Mouse (Mus musculus) regulatory T cell (primary cell): ENCODE data around the gene Spaca4.

Source experiments
- in situ Hi-C: fragments of 300-600 bp; cut with MboI, MseI; formaldehyde crosslinking; loops from one replicate; pipeline ENCODE4 v1.15.1; 2025; ENCODE audit warnings: high pct_unique_total_duplicates

Spaca4 gene

DNA sequence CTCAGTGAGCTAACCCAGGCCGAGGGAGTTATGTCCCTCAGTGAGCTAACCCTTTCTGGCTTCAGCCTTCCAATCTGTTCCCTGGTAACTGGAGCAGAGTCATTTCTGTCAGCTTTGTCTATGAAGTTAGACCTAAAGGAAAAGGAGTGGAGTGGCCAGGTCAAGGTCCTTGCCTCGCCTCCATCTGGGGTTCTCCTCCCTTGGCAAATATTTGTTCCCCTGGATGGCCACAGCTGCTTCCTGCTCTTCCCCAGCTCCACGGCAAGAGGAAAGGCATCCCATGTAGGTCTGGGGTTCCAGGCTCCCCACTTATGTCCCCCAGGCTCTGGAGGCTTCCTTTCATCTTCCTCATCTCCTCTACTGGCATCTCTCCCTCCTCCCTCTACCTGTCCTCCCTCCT lies 2.0 kb upstream of the Spaca4 start:
- in situ Hi-C loops: loop anchor here (10.0 kb wide), 1 partner anchor 1173 kb away; the partner anchor contains the start of gene Nr1h2

DNA sequence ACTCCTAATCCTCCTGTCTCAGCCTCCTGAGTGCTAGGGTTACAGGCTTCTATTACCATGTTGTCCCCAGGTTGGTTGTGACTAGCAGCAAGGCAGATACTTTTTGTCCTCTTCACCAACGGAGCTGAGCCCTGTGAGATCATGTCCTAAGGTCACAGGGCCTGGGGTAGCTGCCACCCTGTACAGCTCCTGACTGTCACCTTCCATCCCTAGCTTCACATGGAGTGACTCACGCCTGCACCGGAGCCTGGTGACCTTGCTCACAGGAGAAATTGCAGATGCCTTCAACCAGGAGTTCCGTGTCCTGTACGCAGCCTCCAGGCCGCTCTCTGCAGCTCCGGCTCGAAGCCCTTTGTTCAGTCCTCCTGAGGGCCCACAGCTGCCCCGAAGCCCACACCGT lies 806 bp upstream of the Spaca4 start:
- in situ Hi-C loops: loop anchor here (10.0 kb wide), 1 partner anchor 1172 kb away; the partner anchor contains the start of gene Nr1h2

DNA sequence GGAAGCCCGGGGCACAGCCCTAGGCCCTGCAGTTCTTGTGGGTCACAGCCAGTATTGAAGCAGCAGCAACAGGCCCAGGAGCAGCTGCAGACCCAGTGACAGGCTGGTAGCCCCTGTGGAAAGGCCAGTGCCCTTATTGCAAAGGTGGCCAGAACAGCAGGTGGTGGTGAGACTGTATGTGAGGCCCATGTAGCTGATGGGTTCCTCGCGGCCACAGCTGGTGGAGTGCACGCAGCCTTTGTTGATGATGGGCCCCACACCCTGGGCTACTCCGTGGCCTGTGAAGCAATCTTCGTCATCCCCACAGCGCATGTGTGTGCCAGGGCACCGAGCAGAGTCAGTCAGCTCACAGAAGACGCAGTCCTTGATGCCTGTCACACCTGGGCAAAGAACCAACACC lies 462 bp downstream of the Spaca4 start:
- in situ Hi-C loops: loop anchor here (10.0 kb wide), 1 partner anchor 1170 kb away; the partner anchor contains the start of gene Nr1h2

DNA sequence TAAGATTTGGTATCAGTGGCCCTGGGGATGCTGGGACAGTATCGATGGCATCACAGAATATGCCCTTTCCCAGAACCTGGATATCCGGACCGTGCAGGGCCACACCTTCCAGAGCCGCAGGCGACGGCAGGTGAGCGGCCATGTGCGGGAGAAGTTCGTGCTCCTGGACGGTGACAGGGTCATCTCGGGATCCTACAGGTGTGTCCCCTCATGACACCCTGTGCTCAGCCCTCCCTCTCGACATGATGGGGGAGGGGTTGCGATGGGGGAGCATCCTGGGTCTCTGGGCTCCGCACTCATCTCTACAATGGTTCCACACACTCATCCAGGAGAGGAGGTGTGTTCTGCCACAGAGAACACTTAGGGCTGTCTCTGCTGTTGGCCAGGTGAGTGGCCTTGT lies 1.8 kb downstream of the Spaca4 start:
- in situ Hi-C loops: loop anchor here (10.0 kb wide), 1 partner anchor 1169 kb away; the partner anchor contains the start of gene Nr1h2

DNA sequence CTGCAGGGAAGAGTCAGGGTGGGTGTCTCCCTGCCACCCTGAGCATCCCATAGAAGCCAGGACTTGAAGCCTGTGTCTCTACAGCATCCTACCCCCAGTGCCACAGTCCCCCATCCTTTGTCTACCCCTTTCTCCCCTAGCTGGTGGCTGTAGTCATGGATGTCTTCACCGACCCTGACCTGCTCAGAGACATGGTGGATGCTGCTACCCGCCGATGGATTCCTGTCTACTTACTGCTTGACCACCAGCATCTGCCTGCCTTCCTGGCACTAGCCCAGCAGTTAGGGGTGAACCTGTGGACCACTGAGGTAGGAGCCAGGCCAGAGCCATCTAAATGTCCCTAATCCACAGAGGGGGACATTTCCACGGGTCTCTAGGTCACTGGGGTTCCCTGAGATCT lies 2.3 kb downstream of the Spaca4 start:
- in situ Hi-C loops: loop anchor here (10.0 kb wide), 1 partner anchor 1168 kb away; the partner anchor contains the start of gene Nr1h2

DNA sequence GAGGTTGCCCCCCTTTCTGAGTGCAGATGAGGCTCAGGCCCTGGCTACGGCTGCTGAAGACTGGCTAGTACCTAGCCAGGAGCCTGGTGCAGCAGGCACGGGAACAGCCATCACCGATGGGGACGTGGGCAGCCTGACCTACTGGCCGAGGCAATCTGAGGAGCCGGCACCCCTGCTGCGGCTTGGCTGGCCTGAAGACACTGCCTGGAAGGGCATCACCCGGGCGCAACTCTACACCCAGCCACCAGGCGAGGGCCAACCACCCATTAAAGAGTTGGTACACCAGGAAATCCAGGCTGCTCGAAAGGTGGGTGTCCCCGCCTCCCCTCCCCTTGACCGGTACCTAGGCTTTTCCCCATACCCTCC lies 3.3 kb downstream of the Spaca4 start:
- in situ Hi-C loops: loop anchor here (10.0 kb wide), 1 partner anchor 1168 kb away; the partner anchor contains the start of gene Nr1h2

DNA sequence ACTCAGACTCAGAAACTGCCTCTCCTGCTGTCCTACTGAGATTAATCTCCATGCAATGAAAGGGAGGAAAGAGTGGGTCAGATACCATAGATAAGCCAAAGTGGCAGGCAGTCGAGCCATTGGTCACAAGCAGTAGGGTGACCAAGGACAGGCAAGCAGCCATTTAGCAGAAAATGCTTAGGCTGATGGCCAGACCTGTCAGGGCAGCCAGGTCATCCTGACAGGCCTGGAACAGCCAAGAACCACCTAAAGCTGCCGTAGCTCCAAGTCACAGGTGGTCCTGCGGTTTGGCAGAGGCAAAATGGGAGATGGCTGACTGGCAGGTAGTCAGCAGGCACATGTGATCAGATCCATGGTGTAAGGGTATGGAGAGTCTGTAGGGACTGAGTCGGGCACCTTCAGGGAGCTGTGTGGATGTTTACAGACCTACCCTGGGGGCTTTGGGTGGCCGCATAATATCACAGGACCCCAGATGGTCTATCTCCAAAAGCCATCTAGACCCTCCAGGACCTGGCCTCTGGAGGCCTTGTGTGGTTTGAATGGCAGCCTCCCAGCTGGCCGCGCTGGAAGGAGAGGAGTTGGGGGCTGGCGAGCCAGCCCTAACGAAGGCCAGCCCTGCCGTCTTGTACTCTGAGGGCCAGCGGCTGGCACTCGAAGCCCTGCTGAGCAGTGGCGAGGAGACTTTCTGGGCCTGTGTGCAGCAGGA lies 3.8 kb downstream of the Spaca4 start:
- in situ Hi-C loops: loop anchor here (10.0 kb wide), 1 partner anchor 1167 kb away; the partner anchor contains the start of gene Nr1h2

DNA sequence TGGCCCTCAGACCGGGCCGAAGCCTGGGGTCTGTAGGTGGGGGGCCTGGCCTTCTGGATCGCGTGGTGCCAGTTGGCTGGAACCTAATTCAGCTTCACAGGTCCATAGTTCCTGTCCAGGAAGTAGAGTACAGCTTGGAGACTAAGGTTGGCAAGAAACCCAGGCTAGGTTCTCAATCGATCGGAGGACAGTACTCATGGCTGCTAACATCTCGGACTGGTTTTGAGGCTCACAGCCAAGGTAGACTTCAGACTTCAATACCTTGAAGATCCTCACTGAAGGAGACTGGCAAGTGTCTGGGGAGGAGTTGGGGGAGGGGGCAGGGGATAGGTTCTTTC lies 4.4 kb downstream of the Spaca4 start:
- in situ Hi-C loops: loop anchor here (10.0 kb wide), 1 partner anchor 1166 kb away; the partner anchor contains the start of gene Nr1h2

DNA sequence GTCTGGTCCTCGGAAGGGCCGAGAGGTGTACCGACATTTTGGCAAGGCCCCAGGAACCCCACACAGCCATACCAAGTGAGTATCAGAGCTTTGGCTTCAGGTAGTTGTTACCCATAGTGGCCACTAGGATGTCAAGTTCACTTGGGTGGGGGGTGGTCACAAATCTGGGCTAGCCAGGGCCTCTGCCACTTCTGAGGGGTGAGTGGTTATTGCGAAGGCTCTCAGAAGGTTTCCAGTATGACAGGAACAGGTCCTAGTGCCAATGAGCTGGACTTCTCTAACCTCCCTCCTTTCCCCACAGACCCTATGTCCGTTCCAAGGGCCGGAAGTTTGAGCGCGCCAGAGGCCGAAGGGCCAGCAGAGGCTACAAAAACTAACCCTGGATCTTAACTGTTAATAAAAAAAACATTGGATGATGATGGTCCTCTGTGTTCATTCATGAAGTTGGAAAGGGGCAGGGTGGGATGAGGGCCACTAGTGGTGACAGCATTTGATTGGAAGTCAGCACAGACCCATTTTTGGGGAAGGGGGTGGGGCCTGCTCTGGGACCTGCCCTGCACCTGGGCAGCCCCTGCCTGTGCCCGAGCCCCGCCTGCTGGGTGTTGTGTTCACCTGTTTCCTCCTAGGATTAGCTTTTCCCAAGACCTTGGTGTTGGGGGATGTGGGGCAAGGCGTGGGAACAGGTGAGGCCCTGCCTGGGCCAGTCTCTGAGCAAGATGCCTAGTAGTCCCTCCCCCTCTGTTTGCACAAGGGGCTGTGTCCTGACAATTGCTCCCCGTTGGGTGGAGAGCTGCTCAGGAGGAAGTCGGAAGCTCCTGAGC lies 5.0 kb downstream of the Spaca4 start, which contains the start of gene Fam83e:
Gene Fam83e (plus strand): TSS at position 800 of the 821 bp plus-strand sequence.
- in situ Hi-C loops: loop anchor here (10.0 kb wide), 1 partner anchor 1166 kb away; the partner anchor contains the start of gene Nr1h2

DNA sequence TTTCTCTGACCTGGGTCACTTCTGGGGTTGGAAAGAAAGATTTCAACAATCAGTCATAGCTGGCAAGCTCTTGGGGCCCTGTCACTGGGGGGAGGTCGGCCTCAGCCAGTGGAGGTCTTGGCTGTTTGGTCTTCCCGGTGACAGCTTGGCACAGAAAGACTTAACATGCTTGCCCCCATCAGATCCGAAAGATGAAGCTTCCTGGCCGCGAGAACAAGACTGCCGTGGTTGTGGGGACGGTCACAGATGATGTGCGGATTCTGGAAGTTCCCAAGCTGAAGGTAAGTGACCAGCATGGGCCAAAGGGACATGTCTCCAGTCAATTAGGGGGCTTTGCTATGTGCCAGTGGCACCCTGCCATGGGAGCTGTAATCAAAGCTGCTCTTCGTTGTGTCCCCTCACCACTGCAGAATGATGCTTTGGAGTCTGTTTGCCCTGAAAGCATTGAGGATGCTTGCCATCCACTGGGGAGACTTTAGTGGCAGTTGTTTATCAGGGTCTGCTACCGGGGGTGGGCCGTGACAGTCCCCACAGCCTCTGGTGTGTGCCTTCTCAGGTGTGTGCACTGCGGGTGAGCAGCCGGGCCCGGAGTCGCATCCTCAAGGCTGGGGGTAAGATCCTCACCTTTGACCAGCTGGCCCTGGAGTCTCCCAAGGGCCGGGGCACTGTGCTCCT lies 5.7 kb downstream of the Spaca4 start:
- in situ Hi-C loops: loop anchor here (10.0 kb wide), 1 partner anchor 1165 kb away; the partner anchor contains the start of gene Nr1h2

DNA sequence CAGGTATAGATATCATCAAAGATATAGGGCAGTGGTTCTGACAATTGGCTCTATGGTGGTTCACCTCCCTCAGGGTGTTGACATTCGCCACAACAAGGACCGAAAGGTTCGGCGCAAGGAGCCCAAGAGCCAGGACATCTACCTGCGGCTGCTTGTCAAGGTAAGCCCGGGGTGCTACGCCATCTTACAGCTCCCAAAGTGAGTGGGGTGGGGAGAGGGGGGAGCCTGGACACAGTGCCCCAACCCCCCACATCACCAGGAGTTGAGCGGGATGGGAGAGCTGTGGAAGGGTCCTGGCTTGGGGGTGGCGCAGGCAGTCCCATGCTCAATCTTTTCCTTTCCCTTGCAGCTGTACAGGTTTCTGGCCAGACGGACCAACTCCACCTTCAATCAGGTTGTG lies 6.4 kb downstream of the Spaca4 start:
- in situ Hi-C loops: no loop called here

DNA sequence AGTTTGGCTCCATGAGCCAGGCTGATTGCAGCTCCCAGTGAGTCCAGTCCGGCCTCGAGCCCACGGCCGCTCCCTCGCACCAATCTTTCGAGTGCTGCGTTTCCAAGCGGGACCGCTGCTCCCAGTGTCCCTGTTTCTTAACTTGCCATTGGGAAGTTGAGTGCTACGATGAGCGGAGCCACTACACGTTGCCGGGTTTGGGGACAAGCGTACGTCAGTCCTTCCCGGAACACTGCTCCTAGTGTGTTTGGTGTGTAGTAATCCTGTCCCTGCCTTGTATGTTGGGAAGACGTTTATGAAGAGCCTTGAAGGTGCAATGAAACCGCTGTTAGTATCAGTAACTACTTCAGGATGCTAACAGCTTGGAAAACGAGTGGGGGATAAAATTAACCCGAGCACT lies 7.3 kb downstream of the Spaca4 start:
- in situ Hi-C loops: no loop called here

DNA sequence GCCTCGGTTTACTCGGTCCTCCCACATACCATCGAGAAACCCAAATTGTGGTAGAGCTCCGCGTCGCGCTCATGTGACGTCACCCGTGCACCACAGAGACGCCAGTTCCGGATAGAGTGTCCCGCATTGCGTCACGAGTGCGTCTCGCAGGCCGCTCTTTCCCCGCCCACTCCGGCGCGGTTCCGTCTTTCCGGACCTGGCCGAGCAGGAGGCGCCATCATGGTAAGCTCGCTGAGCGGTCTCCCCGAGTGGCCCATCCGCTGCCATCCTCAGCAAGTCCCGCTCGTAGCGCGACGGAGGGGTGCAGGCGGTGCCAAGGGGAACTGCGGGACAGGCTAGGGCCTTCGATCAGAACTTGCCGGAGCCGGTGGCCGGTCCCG lies 7.7 kb downstream of the Spaca4 start, which contains the start of gene Sphk2:
Gene Sphk2 (minus strand): TSS at position 85 of the 380 bp plus-strand sequence.
- in situ Hi-C loops: no loop called here

DNA sequence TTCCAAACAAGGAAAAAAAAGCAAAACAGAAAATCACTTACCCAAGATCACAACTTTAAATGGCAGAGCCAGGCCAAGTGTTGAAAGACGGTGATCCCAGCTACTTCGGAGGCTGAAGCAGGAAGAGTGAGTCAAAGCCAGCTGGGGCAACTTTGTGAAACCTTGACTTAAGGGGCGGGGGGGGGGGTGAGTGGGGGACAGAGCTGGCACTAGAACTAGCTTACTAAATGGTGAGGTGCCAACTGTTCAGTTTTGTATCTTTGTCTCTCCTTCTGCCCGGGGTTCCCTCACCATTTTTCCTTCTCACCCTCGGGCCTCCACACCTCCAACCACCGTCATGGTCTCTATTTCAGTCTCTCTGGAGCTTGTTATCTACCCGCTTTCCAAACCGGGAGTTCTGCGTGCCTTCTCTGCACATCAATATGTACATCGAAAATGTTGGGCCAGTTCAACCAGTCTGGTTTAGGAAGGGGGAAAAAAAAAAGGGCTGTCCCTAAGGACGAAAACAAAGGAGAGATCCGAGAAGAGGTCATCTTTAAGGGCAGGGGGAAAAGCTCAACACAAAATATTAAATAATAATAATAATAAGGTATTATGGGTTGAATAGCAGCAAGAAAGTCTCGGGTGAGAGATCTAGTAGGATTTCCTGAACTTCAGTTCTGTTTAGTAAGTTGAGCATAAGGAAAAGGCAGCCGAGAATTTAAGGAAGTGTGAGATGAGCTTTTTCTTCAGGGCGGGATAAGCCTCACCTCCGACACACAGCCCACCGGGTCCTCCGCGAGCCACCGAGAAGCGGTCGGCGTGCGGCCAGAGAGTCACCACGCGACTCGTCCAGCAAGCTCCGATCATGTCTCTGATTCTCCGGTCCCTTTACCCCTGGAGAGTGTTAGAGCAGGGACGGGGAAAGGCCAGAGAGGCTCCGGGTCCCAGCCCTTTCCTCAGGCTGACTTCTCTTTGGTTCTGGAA lies 8.4 kb downstream of the Spaca4 start:
- in situ Hi-C loops: no loop called here

DNA sequence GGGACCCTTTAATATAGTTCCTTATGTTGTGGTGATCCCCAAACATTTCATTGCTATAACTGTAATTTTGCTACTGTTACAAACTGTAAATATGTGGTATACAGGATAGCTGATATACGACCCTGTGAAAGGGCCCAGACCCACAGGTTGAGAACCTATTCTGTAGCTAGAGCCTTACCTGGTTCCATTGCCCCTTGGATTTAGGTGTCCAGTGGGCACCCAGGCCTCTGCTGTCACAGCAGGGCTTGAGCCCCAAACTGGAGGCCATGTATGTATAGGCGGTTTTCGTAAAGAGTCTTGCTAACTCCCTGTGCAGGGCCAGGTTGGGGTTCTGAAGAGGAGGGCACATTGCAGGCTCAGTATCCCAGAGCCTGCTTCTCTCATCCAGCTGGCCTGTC lies 9.2 kb downstream of the Spaca4 start:
- in situ Hi-C loops: no loop called here

DNA sequence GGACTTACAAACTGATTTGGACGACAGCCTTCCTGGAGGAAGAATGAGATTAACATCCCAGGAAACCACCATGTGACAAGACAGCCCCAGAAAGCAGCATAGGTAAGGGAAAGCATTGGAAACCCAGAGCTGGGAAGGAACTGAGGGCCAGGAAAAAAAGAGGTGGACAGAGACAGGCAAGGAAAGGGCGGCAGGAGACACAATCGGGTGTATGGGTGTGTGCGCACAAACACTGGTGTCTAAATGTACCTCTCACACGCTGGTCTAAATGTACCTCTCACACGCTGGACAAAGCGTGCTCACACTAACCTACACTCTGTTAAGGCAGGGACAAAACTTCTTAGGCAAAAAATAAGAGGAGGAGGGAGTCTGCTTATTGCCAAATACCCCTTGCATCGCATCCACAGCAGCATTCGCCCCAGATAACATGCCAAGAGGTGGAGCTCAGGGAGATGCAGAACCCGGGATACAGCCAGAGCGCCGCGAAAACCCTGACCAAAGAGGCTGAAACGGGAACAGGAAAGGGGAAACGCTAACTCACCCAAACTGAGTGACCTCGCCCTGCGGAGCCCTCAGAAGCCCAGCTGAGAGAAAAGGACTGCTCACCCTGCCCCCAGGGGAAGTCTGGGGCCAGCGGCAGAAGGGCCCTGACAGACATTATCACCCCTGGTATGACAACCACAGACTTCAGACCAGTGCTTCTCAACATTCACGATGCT lies 9.7 kb downstream of the Spaca4 start:
- in situ Hi-C loops: no loop called here

DNA sequence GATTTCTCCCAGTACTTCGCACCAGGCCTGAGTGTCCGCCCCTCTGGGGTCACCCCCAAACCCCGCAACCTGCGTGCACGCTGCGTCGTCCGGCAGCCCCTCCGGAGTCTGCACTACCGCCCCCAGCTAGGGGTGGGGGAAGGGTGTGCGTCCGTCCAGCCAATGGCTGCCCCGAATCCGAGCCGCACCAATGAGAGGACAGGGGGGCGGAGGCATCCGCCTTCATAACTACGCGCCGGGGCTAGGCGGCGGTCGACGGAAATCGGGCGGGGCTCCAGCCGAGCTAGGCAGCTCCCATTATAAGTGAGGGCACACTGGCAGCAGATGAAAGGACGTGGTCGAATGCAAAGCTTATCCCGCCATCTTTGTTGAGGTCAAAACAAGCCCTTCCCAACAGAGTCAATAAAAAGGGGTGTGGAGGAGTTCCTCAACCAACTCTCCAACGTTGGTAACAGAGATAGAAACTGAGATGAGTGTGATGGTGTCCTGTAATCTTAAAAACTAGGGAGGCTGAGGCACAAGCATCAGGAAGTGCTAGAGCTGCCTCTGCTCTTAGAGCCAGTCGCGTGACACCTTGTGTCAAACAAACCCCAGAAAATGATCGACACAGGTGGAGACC lies 10.4 kb downstream of the Spaca4 start, which contains the start of gene Rpl18:
Gene Rpl18 (plus strand): TSS at position 368 of the 619 bp plus-strand sequence.
- in situ Hi-C loops: no loop called here

DNA sequence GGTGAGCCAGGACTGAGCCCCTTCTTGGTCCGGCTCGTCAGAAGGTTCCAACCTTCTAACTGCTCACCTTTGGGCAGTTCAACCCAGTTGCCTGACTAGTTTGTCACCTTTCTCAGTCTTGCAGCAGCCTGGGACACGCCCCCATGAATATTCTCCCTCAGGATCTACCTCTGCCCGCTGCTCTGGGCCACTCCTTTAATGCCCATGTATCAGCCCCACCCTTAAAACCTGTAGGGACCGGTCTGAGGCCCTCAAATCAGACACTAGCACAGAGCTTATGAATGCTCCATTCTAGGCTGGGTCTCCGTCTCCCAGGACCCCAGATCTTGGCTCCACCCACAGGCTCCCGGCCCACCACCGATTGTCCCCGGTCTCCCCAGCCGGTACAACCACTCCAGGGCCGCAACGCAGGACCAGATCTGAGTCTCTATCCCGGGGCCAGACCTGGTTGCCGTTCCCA lies 11.0 kb downstream of the Spaca4 start:
- in situ Hi-C loops: no loop called here

DNA sequence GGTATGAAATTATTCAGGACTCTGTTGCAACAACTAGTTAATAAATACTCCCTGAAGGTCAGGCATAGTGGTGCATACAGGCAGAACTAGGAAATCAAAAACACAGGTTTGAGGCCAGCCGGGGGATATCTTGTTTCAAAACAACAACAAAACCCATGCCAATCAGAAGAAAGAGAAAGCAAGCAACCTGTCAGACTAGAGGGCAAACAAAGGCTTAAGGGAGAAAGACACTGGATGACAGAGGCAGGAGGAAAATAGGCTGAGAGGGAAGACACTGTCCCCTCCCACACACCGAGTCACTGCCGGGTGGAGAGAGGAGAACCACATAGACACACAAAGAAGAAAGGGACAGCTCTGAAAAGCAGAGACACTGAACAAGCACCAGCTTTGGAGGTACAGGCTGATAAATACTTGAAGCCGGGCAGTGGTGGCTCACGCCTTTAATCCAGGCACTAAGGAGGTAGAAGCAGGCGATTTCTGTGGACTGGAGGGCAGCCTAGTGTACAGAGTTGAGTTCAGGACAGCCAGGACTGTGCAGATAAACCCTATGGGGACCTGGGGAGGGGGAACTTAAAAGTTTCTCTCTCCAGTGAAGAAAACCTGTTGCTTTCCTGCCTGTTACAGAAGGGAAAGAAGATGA lies 11.6 kb downstream of the Spaca4 start:
- in situ Hi-C loops: no loop called here
